Mouse (Mus musculus) neural tube, embryonic 14.5 days (tissue): ENCODE measurements around the gene Vps13d. TPM values are rescaled to one million over a fixed set of nuclear protein-coding genes. Genes with fewer than 3 reads are reported as not detected.
"Not testable (repeated sequence)": the region's sequence is repeated elsewhere in the genome, so short reads cannot be mapped to it uniquely, and the experiment has no call there.

Source experiments
- ATAC-seq: fragments of 200-750 bp; cut with Nextera tagmentation; 2 replicates; pipeline ENCODE4 v1.8.0; 2017; ENCODE audit warnings: low read depth, mild to moderate bottlenecking, moderate TSS enrichment, moderate library complexity
- H3K27ac ChIP-seq: fragments of 300-500 bp; sonication (generic); 2 replicates; pipeline ENCODE4 v1.5.1; 2014; ENCODE audit warnings: low read depth, mild to moderate bottlenecking, control low read depth, low read length, moderate library complexity, mixed read lengths
- H3K27me3 ChIP-seq: fragments of 300-500 bp; sonication (generic); 2 replicates; pipeline ENCODE4 v1.6.1; 2014; ENCODE audit warnings: low read length; ENCODE audit not compliant: control insufficient read depth, insufficient read depth
- H3K36me3 ChIP-seq: fragments of 300-500 bp; sonication (generic); 2 replicates; pipeline ENCODE4 v1.6.1; 2014; ENCODE audit warnings: low read length, mixed read lengths; ENCODE audit not compliant: control insufficient read depth, insufficient read depth
- H3K4me1 ChIP-seq: fragments of 300-500 bp; sonication (generic); 2 replicates; pipeline ENCODE4 v1.6.1; 2014; ENCODE audit warnings: low read length; ENCODE audit not compliant: control insufficient read depth, insufficient read depth
- H3K4me2 ChIP-seq: fragments of 300-500 bp; sonication (generic); 2 replicates; pipeline ENCODE4 v1.6.1; 2014; ENCODE audit warnings: mild to moderate bottlenecking, low read depth, low read length, control low read depth
- H3K4me3 ChIP-seq: fragments of 300-500 bp; sonication (generic); 2 replicates; pipeline ENCODE4 v1.5.1; 2014; ENCODE audit warnings: low read depth, low read length, control low read depth, mixed read lengths
- H3K9ac ChIP-seq: fragments of 300-500 bp; sonication (generic); replicated peaks from 2 replicates; pipeline ENCODE4 v1.6.1; 2014; ENCODE audit warnings: low read depth, mild to moderate bottlenecking, control low read depth, low read length, mixed read lengths
- H3K9me3 ChIP-seq: fragments of 300-500 bp; sonication (generic); 2 replicates; pipeline ENCODE4 v1.6.1; 2016; ENCODE audit warnings: low read length; ENCODE audit not compliant: control insufficient read depth
- WGBS: fragments of 180-500 bp; shearing (Covaris S2); extraction: QIAGEN DNeasy Blood & Tissue Kit; methylation state at CpG from one replicate; pipeline ENCODE4 v1.1.7; 2014; 5-methylcytosine and 5-hydroxymethylcytosine counted together
- polyA plus RNA-seq: library from polyadenylated mRNA; unstranded; fragments of >200 nt; fragmentation: Nextera tagmentation; extraction: Ambion mirVana; gene quantifications from 2 replicates; pipeline ENCODE4 v1.2.1, GENCODE M21; 2014

Gene Vps13d
- polyA plus RNA-seq, 1 experiment from 2014 or later = 12.9 TPM

DNA sequence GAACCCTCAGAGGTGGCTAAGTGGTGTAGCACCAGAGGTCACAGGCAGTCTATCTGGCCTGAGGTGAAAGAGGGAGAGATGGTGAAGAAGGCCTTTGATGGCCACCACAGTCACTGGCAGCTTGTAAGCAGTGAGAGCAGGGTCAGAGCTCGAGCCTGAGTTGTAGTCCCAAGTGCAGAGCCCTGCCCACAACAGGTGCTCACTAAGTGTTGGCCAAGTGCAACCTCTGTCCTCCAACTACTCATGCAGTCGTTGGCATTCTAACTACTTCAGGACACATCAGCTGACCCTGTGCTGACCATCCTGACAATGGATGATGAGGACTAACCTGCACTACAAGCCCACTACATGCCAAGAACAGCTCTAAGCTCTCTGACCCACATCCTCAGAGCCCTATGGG lies 7.2 kb downstream of the Vps13d start:
- no peak overlapping the region for H3K4me3 ChIP-seq
- 84% methylated on average over 2 of the region's 2 CpGs for WGBS
- no peaks in the 10 kb centered on the region for H3K4me1 ChIP-seq
- H3K9me3 ChIP-seq = no peaks in the 10 kb centered on the region
- H3K27me3 ChIP-seq = no peaks in the 10 kb centered on the region
- no peak overlapping the region for H3K4me2 ChIP-seq
- no peak for ATAC-seq
- no peak overlapping the region for H3K9ac ChIP-seq
- peaks cover 3% of the 10 kb centered on the region for H3K36me3 ChIP-seq
- no peak overlapping the region for H3K27ac ChIP-seq

DNA sequence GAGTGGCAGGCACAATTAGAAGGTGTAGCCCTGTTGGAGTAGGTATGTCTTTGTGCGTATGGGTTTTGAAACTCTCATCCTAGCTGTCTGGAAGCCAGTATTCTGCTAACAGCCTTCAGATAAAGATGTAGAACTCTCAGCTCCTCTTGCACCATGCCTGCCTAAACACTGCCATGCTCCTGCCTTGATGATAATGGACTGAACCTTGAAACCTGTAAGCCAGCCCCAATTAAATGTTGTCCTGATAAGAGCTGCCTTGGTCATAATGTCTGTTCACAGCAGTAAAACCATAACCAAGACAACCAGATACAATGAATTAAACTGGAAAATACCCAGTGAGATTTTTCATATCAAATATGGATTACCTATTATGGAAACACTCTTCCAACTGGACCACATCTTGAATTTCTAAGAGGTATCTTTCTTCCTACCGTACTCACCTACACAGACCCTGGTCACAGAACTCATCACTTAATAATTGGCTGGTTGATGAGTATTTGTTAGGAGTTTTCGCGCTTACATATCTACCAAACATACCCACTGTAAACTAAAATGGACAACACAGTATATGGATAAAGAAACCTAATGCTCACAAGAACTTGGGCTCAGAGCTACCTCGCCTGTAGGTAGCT lies 15.8 kb downstream of the Vps13d start:
- no peak overlapping the region for H3K9ac ChIP-seq
- WGBS = 97% methylated on average over 5 of the region's 5 CpGs
- H3K27me3 ChIP-seq = no peaks in the 10 kb centered on the region
- no peak for ATAC-seq
- no peaks in the 10 kb centered on the region for H3K4me1 ChIP-seq
- no peak overlapping the region for H3K27ac ChIP-seq
- H3K9me3 ChIP-seq = no peaks in the 10 kb centered on the region
- H3K4me2 ChIP-seq = no peak overlapping the region
- no peak overlapping the region for H3K4me3 ChIP-seq
- H3K36me3 ChIP-seq = peaks cover 7% of the 10 kb centered on the region

DNA sequence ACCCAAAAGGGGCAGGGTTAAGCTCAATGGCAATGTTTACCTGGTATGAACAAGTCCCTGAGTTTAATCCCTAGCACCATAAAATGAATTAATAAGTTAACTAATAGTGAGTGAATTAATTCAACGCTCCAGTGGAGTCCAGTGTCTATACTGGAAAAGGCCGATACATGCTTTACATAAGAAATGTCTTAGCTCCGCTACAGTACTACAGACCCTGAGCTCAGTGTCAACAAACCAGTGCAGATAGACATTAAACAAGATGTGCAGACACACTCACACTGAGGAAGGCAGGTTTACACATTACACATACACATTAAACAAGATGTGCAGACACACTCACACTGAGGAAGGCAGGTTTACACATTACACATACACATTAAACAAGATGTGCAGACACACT lies 29.3 kb downstream of the Vps13d start:
- H3K4me3 ChIP-seq, H3K27me3 ChIP-seq, H3K9ac ChIP-seq, H3K4me2 ChIP-seq, ATAC-seq, H3K27ac ChIP-seq, H3K4me1 ChIP-seq, H3K9me3 ChIP-seq: not testable (repeated sequence)
- 92% methylated on average over 3 of the region's 3 CpGs for WGBS
- peaks cover 65% of the 10 kb centered on the region for H3K36me3 ChIP-seq

DNA sequence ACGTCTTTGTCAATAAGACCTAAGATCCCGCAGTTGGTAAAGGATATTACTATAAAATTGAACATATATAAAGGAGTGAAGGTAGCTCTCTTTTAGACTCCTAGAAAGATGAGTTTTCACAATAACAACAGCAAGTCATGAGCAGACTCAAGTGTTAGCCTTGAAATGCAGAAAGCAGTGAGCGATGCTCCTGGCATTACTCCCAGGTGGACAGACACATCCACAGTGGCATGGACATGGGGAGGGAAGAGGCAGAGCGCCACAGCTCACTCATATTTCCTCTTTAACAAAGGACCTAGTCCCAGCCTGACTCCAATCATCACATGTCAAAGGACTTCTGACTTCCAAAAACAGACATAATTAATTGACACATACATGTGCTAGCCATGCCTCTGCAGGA lies 30.7 kb downstream of the Vps13d start:
- ATAC-seq = no peak
- H3K4me3 ChIP-seq = no peak overlapping the region
- no peak overlapping the region for H3K4me2 ChIP-seq
- H3K9ac ChIP-seq = no peak overlapping the region
- 97% methylated on average over 4 of the region's 4 CpGs for WGBS
- H3K4me1 ChIP-seq = no peaks in the 10 kb centered on the region
- H3K27ac ChIP-seq = no peak overlapping the region
- H3K36me3 ChIP-seq = peaks cover 64% of the 10 kb centered on the region
- H3K27me3 ChIP-seq = no peaks in the 10 kb centered on the region
- H3K9me3 ChIP-seq = no peaks in the 10 kb centered on the region

DNA sequence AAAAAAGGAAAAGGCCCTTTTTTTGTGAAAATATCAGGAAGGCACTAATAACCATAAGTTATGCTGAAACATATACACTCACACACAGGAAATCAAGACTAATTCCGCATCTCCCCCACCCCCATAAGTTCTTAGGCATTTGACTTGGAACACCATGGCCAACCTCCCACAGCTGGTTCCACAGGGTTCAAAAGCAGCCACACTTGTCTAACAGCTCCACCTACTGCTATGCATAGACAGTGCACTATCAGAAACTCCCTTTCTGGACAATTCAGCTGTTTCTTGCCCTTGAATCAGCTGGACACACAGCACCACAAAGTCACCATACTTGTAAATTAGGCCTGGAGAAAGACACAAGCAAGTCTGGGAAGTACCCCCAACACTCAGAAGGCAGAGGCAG lies 33.6 kb downstream of the Vps13d start:
- WGBS = 74% methylated on average over 1 of the region's 1 CpGs
- no peaks in the 10 kb centered on the region for H3K9me3 ChIP-seq
- H3K27ac ChIP-seq = no peak overlapping the region
- H3K4me3 ChIP-seq = no peak overlapping the region
- no peak overlapping the region for H3K9ac ChIP-seq
- H3K36me3 ChIP-seq = peaks cover 59% of the 10 kb centered on the region
- H3K27me3 ChIP-seq = no peaks in the 10 kb centered on the region
- no peak overlapping the region for H3K4me2 ChIP-seq
- peak; percentile 54; the same call in 1 of the 2 replicates for ATAC-seq
- H3K4me1 ChIP-seq = no peaks in the 10 kb centered on the region

DNA sequence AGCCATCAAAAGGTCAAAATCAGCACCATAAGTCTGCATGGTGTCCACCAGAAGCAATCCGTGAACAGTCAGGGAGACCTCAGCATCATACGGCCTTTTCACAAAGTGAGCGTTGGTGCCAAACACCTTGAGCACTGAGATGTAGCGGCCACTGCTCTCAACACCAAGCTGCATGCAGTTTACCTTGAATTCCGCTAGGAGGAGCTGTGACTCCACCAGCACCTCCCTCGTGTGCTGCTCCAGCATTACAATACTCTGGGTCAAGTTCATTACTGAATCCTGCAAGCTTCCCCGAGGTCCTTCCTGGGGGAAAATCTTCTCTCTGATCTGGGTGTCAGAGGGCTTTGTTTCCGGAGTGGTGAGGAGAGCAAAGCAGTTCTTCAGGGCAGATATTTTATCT lies 38.8 kb downstream of the Vps13d start:
- Histone ChIP-seq H3K4me1 (no peaks in the 10 kb centered on the region), H3K9ac (no peak overlapping the region), H3K27me3 (no peaks in the 10 kb centered on the region), H3K27ac (no peak overlapping the region), H3K4me3 (no peak overlapping the region), H3K9me3 (no peaks in the 10 kb centered on the region), H3K4me2 (no peak overlapping the region), H3K36me3 (peaks cover 65% of the 10 kb centered on the region)
- WGBS = 47% methylated on average over 8 of the region's 8 CpGs
- ATAC-seq = 0 out of 2 replicates have a peak, but pooled peaks have one; percentile 49

DNA sequence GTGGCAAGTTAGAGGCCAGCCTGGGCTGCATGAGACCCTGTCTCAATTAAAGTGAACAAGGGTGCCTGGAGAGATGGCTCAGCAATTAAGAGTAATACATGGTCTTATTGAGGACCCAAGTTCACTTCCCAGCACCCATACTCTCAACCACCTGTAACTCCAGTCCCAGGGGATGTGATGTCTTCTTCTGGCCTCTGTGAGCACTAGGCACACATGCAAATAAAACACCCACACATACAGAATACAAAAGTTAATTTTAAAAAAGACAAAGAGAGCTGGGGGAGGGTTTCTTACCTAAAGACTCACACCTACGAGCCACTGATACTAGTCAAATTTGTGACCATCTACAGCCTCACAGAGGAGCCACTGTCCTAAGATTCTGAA lies 43.7 kb downstream of the Vps13d start:
- Histone ChIP-seq H3K9me3 (no peaks in the 10 kb centered on the region), H3K9ac (no peak overlapping the region), H3K27ac (no peak overlapping the region), H3K27me3 (no peaks in the 10 kb centered on the region), H3K4me1 (no peaks in the 10 kb centered on the region), H3K4me3 (no peak overlapping the region), H3K4me2 (no peak overlapping the region), H3K36me3 (peaks cover 51% of the 10 kb centered on the region)
- ATAC-seq = no peak
- 96% methylated on average over 1 of the region's 1 CpGs for WGBS

DNA sequence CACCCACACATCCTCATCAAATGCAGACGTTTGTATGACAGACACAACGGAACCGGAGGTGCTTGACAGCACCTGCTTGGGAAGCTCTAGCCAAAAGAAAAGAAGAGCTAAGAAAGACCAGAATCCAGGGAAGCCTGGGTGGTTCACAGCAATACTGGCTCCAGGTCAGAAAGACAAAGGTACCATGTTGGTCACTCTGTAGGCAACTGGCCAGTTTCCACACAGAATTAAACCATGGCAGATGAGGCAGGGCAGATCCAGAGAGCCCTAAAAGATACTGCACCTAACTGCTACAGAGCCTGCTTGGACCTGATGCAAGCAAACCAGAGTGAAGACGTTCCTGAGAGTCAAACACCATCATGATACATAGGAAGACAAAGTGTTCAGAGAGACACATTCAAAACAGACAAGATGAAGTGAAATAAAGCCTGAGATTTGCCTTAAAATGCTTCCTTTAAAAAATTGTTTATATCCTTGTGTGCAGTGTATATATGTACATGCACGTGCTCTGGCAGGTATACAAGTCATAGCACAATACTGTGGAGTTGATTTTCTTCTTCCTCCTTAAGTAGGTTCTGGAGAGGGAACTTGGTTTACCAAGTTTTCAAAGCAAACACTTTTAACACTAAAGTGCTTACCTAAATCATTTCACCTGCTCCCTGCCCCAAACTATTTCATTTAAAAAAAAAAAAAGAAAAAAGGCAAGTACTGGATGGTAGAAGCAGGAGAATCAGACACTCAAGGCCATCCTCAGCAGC lies 44.3 kb downstream of the Vps13d start:
- no peak overlapping the region for H3K27ac ChIP-seq
- H3K36me3 ChIP-seq = peaks cover 45% of the 10 kb centered on the region
- H3K27me3 ChIP-seq = no peaks in the 10 kb centered on the region
- H3K4me2 ChIP-seq = no peak overlapping the region
- no peak for ATAC-seq
- 77% methylated on average over 5 of the region's 5 CpGs for WGBS
- H3K9ac ChIP-seq = no peak overlapping the region
- no peaks in the 10 kb centered on the region for H3K4me1 ChIP-seq
- H3K9me3 ChIP-seq = no peaks in the 10 kb centered on the region
- H3K4me3 ChIP-seq = no peak overlapping the region
